21 mouse cellular contexts compared by ENCODE assay signal in the genomic region with DNA sequence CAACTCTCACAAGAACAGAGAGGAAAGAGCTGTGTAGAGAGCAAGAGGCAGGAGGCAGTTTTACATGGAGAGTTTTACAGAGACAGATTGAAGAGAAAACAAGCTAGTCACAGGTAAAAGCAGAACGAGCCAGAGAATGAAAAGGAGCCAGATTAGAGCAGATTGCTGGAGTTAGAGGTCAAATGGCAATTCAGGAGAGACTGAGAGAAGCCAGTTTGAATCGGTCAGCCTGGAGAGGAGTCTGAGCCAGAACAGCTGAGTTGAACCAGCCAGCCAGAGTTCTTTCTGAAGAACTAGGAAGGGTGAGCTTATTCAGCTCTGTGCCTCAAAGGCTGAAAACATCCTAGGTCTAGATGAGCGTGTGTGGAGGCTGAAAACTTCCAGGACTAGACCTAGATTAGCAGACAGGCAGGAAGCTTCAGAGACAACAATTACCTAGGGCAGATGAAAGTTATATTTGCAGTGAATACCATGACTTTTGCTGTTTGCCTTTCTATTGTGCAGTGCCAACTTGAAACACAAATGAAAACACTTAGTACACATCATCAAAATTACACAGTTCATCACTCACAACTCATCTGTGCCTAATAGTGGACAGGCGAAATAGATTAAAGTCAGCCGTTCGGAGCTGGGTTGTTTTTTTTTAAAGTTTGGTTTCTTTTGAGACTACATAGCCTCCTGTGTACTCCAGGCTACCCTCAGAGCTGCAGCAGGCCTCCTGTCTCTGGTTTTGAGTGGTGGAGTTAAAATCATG. TPM values are rescaled to one million over a fixed set of nuclear protein-coding genes. Genes with fewer than 3 reads are reported as not detected.
DNase-seq lines count a peak whose midpoint lies in the region; ATAC-seq and TF ChIP-seq lines count a peak whose summit lies in the region.
"Had no signal": no experiment of that assay in that cellular context is flagged by ENCODE, and none has a peak within 500 bp of the region (broad histone marks: within the 10 kb centered on the region; RNA-seq: fewer than 3 reads in every experiment).

No protein-coding gene starts in this region.

- DNase-seq in kidney, adult 2 months, result peak; percentile 56
- no peak for DNase-seq in kidney, postnatal 14 days
- peak; percentile 86 for DNase-seq in liver, adult 2 months (ENCODE audit: extremely low read depth, low read depth, low spot score)
- peak; percentile 56 for DNase-seq in lung, postnatal 0 days (ENCODE audit: low spot score)
- no peak for DNase-seq in lung, postnatal 25 days (ENCODE audit: low spot score)
- DNase-seq: adrenal gland, adult 2 months; adrenal gland, adult 8-10 months; adrenal gland, postnatal 10 days; adrenal gland, postnatal 14 days; adrenal gland, postnatal 25 days; adrenal gland, postnatal 36 days; B cell, adult 2 months; cerebellum, adult 11 months; cerebellum, adult 11-12 months; cerebellum, adult 18-20 months had no signal

- ATAC-seq in liver, embryonic 12.5 days, result no peak
- ATAC-seq in lung, postnatal 0 days, result peak; percentile 56
- ATAC-seq: activated CD4-positive, CD25-positive, alpha-beta regulatory T cell, adult 4 months; CD4-positive, CD25-positive, alpha-beta regulatory T cell, adult 4 months; Patski had no signal

- WGBS in kidney, adult 2 months, result 57% methylated on average over 6 of the region's 6 CpGs
- WGBS in liver, adult 2 months, result 59% methylated on average over 6 of the region's 6 CpGs
- 65% methylated on average over 6 of the region's 6 CpGs for WGBS in liver, embryonic 12.5 days (ENCODE audit: insufficient replicate concordance)
- WGBS in lung, postnatal 0 days, result 57% methylated on average over 6 of the region's 6 CpGs

- H3K27me3 ChIP-seq in kidney, adult 2 months (replicated peaks; ENCODE audit: control insufficient read depth, insufficient read depth, low read length), result no peaks in the 10 kb centered on the region
- H3K27me3 ChIP-seq in liver, adult 2 months (ENCODE audit: control insufficient read depth, insufficient read depth, low read length), result no peaks in the 10 kb centered on the region
- H3K27me3 ChIP-seq in liver, embryonic 12.5 days (replicated peaks), result no peaks in the 10 kb centered on the region
- no peaks in the 10 kb centered on the region for H3K27me3 ChIP-seq in lung, postnatal 0 days (replicated peaks; ENCODE audit: insufficient read depth, low read length)
- H3K27me3 ChIP-seq: CH12.LX, Patski had no signal

- H3K9me3 ChIP-seq in liver, embryonic 12.5 days (replicated peaks), result no peaks in the 10 kb centered on the region
- no peaks in the 10 kb centered on the region for H3K9me3 ChIP-seq in lung, postnatal 0 days (ENCODE audit: low read length)
- H3K9me3 ChIP-seq: G1E had no signal

- no peak overlapping the region for H3K4me2 ChIP-seq in liver, embryonic 12.5 days
- H3K4me2 ChIP-seq in lung, postnatal 0 days (replicated peaks; ENCODE audit: low read depth, low read length), result no peak overlapping the region

- peak overlapping the region; percentile 37; the same call in 1 of the 2 replicates for H3K27ac ChIP-seq in kidney, adult 2 months (ENCODE audit: insufficient read depth, low read depth, low read length)
- peak overlapping the region; percentile 23; the same call in 1 of the 2 replicates for H3K27ac ChIP-seq in liver, adult 2 months (replicated peaks; ENCODE audit: insufficient read depth, low read depth, low read length)
- H3K27ac ChIP-seq in liver, embryonic 12.5 days, result no peak overlapping the region
- no peak overlapping the region for H3K27ac ChIP-seq in lung, postnatal 0 days (ENCODE audit: low read length)

- TF ChIP-seq EP300 in lung, postnatal 0 days (IDR thresholded peaks at IDR 0.05), result peak; percentile 51; the same call in 1 of the 2 replicates

- no peak overlapping the region for H3K9ac ChIP-seq in liver, adult 2 months (ENCODE audit: low read depth, low read length)
- no peak overlapping the region for H3K9ac ChIP-seq in liver, embryonic 12.5 days
- H3K9ac ChIP-seq in lung, postnatal 0 days (replicated peaks; ENCODE audit: low read depth), result no peak overlapping the region

- H3K4me1 ChIP-seq in kidney, adult 2 months (ENCODE audit: control insufficient read depth, insufficient read depth, low read length), result peaks cover 41% of the 10 kb centered on the region
- peaks cover 57% of the 10 kb centered on the region for H3K4me1 ChIP-seq in liver, adult 2 months (ENCODE audit: control insufficient read depth, insufficient read depth, low read length)
- H3K4me1 ChIP-seq in liver, embryonic 12.5 days, result peaks cover 46% of the 10 kb centered on the region
- peaks cover under 1% of the 10 kb centered on the region; the same call in 1 of the 2 replicates for H3K4me1 ChIP-seq in lung, postnatal 0 days (ENCODE audit: insufficient read depth, low read depth, low read length)

- no peak for TF ChIP-seq CTCF in kidney, adult 2 months (conservative IDR thresholded peaks at IDR 0.05; ENCODE audit: insufficient read depth, insufficient read length, low read depth, low read length)
- no peak for TF ChIP-seq CTCF in liver, adult 2 months (IDR thresholded peaks at IDR 0.05; ENCODE audit: low read depth, low read length)
- TF ChIP-seq CTCF in lung, postnatal 0 days (IDR thresholded peaks at IDR 0.05), result no peak

- no peak for TF ChIP-seq POLR2A in kidney, adult 2 months (IDR thresholded peaks at IDR 0.05; ENCODE audit: low read depth, low read length)
- no peak for TF ChIP-seq POLR2A in liver, adult 2 months (IDR thresholded peaks at IDR 0.05; ENCODE audit: extremely low read depth, insufficient read depth, low read length)

- H3K4me3 ChIP-seq in kidney, adult 2 months (ENCODE audit: insufficient read depth, low read depth, low read length), result no peak overlapping the region
- no peak overlapping the region for H3K4me3 ChIP-seq in liver, adult 2 months (ENCODE audit: insufficient read depth, low read depth, low read length)
- no peak overlapping the region for H3K4me3 ChIP-seq in liver, embryonic 12.5 days
- H3K4me3 ChIP-seq in lung, postnatal 0 days (ENCODE audit: low read depth, low read length), result no peak overlapping the region

- no peaks in the 10 kb centered on the region for H3K79me2 ChIP-seq in liver, adult 2 months (ENCODE audit: control insufficient read depth, insufficient read depth, low read length)

- H3K36me3 ChIP-seq in kidney, adult 2 months (ENCODE audit: control insufficient read depth, insufficient read depth, low read length), result no peaks in the 10 kb centered on the region
- no peaks in the 10 kb centered on the region for H3K36me3 ChIP-seq in liver, adult 2 months (ENCODE audit: control insufficient read depth, insufficient read depth, low read length)
- H3K36me3 ChIP-seq in liver, embryonic 12.5 days, result peaks cover 29% of the 10 kb centered on the region; the same call in 1 of the 2 replicates
- H3K36me3 ChIP-seq in lung, postnatal 0 days (ENCODE audit: insufficient read depth, low read length), result no peaks in the 10 kb centered on the region

RNA-seq across cellular contexts. Expression of gene Mrnip, which starts 6.4 kb away (rescaled TPM):
- 21.0 and 21.1 TPM in 2 replicates for polyA plus RNA-seq in kidney, adult 2 months (2012; rRNA removed)
- 8.5 and 9.3 TPM in 2 replicates for total RNA-seq in liver, adult 2 months (2014; rRNA removed)
- polyA plus RNA-seq in liver, adult 2 months (2012; rRNA removed), result 9.3 and 9.9 TPM in 2 replicates
- polyA plus RNA-seq in liver, embryonic 12.5 days (2016; fragmentation: Nextera tagmentation; extraction: Ambion mirVana), result 8.6 and 8.7 TPM in 2 replicates
- polyA plus RNA-seq in lung, postnatal 0 days (2015; fragmentation: Nextera tagmentation; extraction: Ambion mirVana), result 6.9 and 9.0 TPM in 2 replicates

RNA-seq across cellular contexts. Expression of gene Sqstm1, which starts 30.0 kb away (rescaled TPM):
- 337 and 344 TPM in 2 replicates for polyA plus RNA-seq in kidney, adult 2 months (2012; rRNA removed)
- total RNA-seq in liver, adult 2 months (2014; rRNA removed), result 252 and 333 TPM in 2 replicates
- 254 and 299 TPM in 2 replicates for polyA plus RNA-seq in liver, adult 2 months (2012; rRNA removed)
- 143 and 152 TPM in 2 replicates for polyA plus RNA-seq in liver, embryonic 12.5 days (2016; fragmentation: Nextera tagmentation; extraction: Ambion mirVana)
- polyA plus RNA-seq in lung, postnatal 0 days (2015; fragmentation: Nextera tagmentation; extraction: Ambion mirVana), result 405 and 426 TPM in 2 replicates

RNA-seq across cellular contexts. Expression of gene Mgat4b, which starts 30.0 kb away (rescaled TPM):
- 85.4 and 105 TPM in 2 replicates for polyA plus RNA-seq in kidney, adult 2 months (2012; rRNA removed)
- total RNA-seq in liver, adult 2 months (2014; rRNA removed), result 9.8 and 16.5 TPM in 2 replicates
- 26.3 and 28.8 TPM in 2 replicates for polyA plus RNA-seq in liver, adult 2 months (2012; rRNA removed)
- 29.1 and 30.7 TPM in 2 replicates for polyA plus RNA-seq in liver, embryonic 12.5 days (2016; fragmentation: Nextera tagmentation; extraction: Ambion mirVana)
- polyA plus RNA-seq in lung, postnatal 0 days (2015; fragmentation: Nextera tagmentation; extraction: Ambion mirVana), result 43.4 and 44.4 TPM in 2 replicates

RNA-seq across cellular contexts. Expression of gene Tbc1d9b, which starts 49.5 kb away (rescaled TPM):
- 52.2 and 60.9 TPM in 2 replicates for polyA plus RNA-seq in kidney, adult 2 months (2012; rRNA removed)
- 19.5 and 26.2 TPM in 2 replicates for total RNA-seq in liver, adult 2 months (2014; rRNA removed)
- 29.8 and 30.5 TPM in 2 replicates for polyA plus RNA-seq in liver, adult 2 months (2012; rRNA removed)
- polyA plus RNA-seq in liver, embryonic 12.5 days (2016; fragmentation: Nextera tagmentation; extraction: Ambion mirVana), result 20.2 and 20.3 TPM in 2 replicates
- 26.1 and 27.4 TPM in 2 replicates for polyA plus RNA-seq in lung, postnatal 0 days (2015; fragmentation: Nextera tagmentation; extraction: Ambion mirVana)

RNA-seq across cellular contexts. Expression of gene Ltc4s, which starts 57.8 kb away (rescaled TPM):
- polyA plus RNA-seq in kidney, adult 2 months (2012; rRNA removed), result 33.8 and 46.3 TPM in 2 replicates
- 0.27 and 0.28 TPM in 2 replicates for total RNA-seq in liver, adult 2 months (2014; rRNA removed)
- 2.1 and 3.2 TPM in 2 replicates for polyA plus RNA-seq in liver, adult 2 months (2012; rRNA removed)
- polyA plus RNA-seq in liver, embryonic 12.5 days (2016; fragmentation: Nextera tagmentation; extraction: Ambion mirVana), result 0.87 and 1.0 TPM in 2 replicates
- polyA plus RNA-seq in lung, postnatal 0 days (2015; fragmentation: Nextera tagmentation; extraction: Ambion mirVana), result 21.8 and 21.9 TPM in 2 replicates
- total RNA-seq: G1E had no signal
- polyA plus RNA-seq: activated CD4-positive, CD25-positive, alpha-beta regulatory T cell, adult 4 months; CD4-positive, CD25-positive, alpha-beta regulatory T cell, adult 4 months; G1E; Patski had no signal

Comparison
In these comparisons a context has a peak if more than half of its experiments do, and no peak if none do; other contexts are left out.
1. DNase-seq: peak in kidney, adult 2 months (single experiment), liver, adult 2 months (single experiment) and lung, postnatal 0 days (single experiment); none in kidney, postnatal 14 days (single experiment) and lung, postnatal 25 days (single experiment).
2. H3K27ac ChIP-seq: peak in kidney, adult 2 months (single experiment) and liver, adult 2 months (single experiment); none in liver, embryonic 12.5 days (single experiment) and lung, postnatal 0 days (single experiment).